Mouse (Mus musculus) layer of hippocampus, adult 9-10 months (tissue): ENCODE data around the gene Fcho2.

Source experiments
- DNase-seq: peaks from one replicate; pipeline ENCODE4 v3.0.0; 2022; ENCODE audit warnings: low spot score

Gene Fcho2

DNA sequence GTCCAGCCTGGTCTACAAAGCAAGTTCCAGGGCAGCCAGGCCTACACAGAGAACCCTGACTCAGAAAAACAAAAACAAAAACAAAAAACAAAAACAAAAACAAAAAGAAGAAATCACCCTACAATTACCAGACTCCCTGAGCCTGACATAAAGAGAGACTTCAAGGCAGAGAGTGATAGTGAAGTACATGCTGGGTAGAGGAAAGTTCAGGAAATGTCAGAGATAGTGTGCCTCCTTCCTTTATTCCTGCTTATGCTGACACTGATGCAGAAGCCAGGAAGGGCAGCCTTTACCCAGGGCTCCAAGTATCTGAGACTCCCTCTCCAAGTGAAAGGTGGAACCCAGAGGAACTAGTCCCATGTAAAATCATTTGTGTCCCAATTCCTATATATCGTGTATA is 10.8 kb downstream of the Fcho2 start:
- DNase-seq, result no peak

DNA sequence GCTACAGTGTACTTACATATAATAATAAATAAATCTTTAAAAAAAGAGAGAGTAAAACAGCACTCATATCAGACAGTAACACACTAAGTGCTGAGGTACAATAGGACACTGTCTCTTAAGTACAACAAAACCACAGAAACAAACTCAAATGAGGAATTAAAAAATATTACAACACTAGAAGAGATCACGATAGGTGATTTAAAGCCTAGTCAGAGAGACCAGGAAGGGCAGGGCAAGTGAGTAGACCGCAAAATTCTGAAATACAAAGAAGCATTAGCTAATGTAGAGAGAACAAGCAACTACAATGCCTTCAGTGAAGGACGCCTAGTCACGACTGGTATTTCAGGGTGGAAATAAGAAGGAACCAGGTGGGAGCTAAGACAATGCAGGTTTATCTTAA is 11.6 kb downstream of the Fcho2 start:
- DNase-seq, result no peak

DNA sequence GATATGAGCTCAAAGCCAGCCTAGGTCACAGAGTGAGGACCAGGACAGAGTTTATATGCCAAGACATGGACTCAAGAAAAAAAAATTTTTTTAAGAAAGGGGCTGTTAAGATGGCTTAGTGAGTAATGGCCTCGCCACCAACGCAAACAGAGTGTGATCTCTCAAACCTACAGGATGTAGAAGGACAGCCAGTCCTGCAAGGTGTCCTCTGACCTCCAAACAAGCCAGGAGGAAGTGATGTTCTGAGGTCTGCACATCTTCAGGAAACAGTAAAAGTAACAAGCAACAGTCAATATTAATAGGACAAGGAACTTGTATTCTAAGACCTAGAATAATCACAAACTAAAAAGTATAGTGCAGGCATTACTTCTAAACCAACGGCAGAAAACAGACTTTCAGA is 12.3 kb downstream of the Fcho2 start:
- no peak for DNase-seq

DNA sequence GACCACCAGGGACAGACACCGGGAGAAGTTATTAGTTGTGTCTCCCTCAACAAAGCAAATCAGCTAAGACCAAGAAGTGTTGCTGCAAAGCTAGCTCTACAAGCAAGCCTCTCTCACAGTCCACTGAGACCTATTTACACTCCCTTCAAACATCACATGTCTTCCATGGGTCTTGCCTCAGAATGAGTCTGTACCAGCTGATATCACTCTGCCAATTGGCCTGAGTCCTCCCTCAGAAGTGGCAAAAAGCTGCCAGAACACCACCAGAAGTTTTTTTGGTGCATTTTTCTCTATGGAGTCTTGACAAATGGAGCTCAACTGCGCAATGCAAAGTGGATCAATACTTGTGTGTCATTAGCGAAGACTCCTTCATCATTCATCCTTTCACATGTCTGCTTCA is 19.7 kb downstream of the Fcho2 start:
- no peak for DNase-seq

DNA sequence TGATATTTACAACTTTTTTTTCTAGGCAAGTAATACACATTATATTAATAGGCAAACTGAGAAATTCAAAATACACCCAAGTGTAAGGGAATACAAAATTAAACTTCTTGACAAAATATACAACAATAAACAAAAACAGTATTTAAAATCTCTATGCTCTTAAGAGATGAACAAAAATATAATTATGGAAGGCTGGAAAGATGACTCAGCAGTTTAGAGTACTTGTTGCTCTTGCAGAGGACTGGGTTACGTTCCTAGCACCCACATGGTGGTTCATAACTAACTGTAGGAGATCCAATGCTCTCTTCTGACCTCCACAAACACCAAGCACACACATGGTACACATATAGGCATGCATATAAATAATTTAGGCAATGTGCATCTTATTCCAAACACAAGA is 22.4 kb downstream of the Fcho2 start:
- no peak for DNase-seq

DNA sequence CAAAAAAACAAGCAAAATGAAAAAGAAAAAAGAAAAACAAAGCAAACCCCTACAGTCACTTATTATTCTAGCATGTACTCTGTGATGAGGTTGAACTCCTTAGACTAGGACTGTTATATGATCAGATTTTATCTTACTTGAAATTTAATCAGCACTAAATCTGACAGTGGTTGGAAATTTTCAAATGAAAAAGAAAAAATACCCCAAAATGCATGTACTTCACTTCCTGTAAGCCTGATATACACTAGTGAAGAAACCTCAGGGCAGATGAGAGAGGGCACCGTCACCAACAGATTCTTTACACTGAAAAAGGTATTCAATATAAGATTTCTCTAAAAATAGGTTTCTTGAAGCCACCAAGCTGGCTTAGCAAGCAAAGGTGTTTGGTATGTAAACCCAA is 23.6 kb downstream of the Fcho2 start:
- no peak for DNase-seq

DNA sequence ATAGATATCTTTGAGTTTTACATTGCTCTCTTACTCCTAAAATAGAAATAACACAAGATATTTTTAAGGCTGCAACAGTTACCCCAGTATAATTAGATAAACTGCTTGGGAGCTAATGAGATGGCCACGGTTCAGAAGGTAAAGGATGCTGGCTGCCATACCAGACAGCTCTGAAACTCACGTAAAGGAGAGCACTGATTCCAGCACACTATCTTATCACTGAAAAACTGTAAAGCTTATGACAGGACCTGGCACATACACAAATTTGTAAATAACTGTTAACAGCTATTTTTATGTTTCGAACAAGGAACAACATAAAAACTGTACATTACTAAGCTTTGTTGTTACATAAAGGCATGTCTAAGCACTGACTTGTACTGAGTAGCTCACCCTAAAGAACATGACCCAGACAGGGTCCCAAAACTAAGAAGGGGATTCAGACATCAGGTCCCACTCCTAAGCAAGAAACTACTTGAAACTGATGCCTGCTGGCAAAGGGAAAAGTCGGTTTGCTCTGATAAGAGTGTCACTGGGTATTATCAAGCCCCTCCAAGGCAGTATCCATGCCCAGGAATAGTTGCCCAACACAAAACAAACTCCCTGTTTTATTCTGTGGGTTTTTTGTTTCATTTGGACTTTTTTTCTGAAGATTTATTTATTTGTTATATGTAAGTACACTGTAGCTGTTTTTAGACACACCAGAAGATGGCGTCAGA is 28.1 kb downstream of the Fcho2 start:
- no peak for DNase-seq

DNA sequence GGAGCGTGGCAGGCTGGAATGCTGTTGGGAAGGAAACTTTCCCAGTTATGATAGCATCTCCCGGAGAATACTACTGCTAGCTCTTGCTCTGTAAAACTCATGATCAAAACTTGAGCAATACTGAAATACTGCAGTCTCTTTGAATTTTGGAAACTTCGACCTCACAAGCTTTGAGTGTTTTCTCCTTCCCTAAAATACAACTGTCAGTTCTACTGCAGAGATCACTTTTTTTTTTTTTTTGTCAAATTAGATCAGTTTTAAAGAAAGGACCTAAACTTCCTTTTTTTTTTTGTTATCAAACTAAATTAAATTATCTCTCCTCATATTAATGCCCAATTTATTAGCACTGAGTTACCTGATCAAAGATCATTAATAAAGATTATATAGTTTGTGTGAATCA is 37.3 kb downstream of the Fcho2 start:
- no peak for DNase-seq

DNA sequence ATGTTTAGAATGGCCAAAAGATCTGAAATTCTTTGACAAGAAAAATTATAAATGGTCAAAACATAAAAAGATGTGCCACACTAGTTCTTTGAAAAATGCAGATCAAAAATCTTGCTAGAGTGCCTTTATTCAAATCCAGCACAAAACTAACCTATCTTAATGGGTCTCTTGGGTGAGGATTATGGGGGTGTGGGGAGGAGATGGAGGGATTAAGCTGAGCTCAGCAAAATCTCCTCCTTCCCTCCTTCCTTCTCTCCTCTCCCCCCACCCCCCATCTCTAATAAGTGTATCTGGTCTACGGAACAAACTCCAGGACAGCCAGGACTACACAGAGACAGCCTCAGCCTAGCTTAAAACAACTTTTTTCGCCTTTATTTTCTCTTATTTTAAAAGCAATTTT is 43.8 kb downstream of the Fcho2 start:
- no peak for DNase-seq

DNA sequence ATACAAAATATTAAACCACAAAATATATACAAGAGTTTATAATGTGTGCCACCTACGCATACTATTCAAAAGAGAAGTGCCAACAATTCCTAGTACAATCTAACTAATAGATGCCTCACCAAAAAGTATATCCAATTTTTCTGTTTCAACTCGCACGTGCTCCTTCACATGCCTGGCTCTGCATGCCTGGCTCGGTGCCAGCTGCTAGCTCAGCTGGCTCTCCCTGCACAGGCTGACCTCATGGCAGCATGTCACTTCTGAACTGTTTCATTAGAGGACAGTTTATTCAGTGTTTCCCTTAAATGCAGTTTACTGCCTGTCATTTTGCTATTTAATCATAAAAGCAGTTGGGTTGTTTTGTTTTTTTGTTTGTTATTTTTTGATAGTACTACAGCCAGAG is 46.9 kb downstream of the Fcho2 start:
- no peak for DNase-seq

DNA sequence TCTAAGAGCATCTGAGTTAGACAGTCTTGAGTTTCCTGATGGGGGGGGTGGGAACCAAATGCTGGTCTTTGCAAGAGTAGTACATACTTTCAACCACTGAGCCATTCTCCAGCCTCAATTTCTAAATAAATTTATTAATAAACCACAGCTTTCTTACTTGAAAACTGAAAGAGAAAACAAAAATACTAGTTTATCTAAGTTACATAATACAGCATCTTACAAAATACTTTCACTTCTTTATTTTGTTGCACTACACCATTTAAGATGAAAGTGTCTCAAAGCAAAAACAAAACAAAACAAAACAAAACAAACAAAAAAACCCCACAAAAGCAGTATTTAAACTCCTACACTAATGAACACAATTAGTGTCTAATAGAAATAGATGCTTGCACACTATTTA is 53.5 kb downstream of the Fcho2 start:
- DNase-seq, result no peak

DNA sequence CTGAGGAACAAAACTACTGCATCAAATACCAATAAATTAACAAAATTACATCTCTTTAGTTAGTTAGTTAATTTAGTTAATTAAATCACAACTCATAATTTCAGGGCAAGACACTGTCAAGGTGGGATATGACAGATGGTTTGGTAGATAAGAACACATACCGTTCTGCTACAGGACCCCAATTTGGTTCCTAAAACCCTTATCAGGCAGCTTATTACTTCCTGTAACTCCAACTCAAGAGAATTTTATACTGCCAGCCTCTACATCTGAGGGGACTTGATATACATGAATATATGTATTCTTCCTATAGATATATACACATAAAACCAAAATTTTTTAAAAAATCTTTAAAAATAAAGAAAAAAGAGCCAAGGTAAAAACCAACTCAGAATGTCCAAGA is 59.4 kb downstream of the Fcho2 start:
- DNase-seq, result no peak

DNA sequence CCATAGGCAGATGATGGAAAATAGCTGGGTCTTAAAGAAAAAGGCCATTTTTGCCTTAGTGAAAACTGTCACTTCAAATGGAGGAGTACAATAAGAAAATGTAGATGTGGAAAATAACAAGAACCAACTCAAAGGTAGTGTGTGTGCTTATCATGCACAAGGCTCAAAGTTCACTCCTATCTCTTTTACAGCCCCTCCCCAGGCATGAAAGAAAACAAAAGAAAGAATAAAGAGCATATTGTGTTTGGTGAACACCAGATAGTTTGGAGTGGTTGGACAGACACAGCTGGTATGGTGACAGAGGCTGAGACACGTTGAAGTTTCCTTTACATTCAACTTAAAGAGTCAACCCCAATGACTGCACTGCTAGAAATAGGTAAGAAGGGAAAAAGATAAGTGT is 70.6 kb downstream of the Fcho2 start:
- no peak for DNase-seq

DNA sequence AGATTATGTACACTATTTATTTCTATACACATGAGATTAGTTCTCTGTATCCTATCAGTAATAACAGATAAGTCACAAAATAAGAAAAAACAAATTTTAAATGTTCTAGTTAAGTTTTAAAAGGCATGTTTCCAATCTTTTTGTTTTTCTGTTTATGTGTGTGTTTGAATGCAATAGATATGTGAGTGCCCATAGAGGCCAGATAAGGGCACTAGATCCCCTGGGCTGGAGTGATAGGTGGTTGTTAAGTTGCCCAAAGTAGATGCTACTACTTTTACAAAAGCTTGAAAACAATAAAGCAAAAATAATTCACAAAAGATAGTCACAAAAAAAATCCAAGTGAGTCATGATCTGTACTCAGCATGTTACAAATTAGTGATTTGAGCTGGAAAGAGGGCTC is 71.4 kb downstream of the Fcho2 start:
- DNase-seq, result no peak

DNA sequence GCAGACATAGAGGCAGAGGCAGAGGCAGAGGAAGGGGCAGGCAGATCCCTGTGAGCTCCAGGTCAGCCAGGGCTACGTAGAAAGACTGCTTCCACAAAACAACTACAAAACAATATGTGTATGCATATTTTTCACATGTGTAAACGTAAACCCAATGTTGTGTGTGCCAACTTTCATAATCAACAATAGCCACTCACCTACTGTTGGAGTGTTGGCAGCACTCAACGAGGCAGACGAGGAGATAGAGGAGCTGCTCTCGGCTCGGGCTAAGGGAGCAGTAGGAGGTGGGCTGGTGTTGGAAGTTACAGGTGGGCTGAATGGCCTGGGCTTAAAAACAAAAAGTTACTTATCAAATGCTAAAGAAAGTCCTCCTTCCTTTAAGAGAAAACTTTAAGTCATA is 72.0 kb downstream of the Fcho2 start:
- no peak for DNase-seq

DNA sequence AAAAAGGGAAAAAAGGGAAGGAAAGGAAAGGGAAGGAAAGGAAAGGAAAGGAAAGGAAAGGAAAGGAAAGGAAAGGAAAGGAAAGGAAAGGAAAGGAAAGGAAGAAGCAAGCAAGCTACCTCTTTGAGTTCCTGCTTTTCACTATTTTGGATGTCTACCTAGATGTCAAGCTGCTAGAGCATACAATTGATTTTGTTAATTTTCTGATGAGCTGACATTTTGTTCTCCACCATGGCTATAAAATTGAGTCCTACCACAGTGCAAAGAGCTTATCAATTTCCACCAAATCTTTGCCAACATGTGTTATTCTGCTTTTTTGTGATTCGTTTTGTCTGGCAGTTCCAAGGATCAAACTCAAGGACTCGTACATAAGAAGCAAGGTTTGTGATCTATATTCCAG is 77.0 kb downstream of the Fcho2 start:
- no peak for DNase-seq

DNA sequence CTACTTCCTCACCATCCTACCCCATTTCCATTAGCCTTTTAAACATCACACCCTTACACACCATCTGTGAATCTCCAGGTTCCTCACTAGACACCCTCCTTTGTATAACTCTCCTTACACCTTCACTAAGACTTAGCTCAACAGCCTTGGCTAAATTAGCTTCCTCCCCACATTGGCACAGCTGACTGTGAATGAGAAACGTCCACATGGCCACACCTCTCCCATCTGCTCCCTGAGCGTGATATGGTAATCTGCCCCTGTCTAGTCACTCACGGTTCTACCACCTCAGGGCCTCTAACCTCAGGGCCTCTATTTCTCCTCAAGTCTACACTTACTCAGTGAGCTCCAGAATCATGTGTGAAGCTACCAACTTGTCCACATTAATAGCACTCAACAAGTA is 82.0 kb downstream of the Fcho2 start:
- DNase-seq, result no peak

DNA sequence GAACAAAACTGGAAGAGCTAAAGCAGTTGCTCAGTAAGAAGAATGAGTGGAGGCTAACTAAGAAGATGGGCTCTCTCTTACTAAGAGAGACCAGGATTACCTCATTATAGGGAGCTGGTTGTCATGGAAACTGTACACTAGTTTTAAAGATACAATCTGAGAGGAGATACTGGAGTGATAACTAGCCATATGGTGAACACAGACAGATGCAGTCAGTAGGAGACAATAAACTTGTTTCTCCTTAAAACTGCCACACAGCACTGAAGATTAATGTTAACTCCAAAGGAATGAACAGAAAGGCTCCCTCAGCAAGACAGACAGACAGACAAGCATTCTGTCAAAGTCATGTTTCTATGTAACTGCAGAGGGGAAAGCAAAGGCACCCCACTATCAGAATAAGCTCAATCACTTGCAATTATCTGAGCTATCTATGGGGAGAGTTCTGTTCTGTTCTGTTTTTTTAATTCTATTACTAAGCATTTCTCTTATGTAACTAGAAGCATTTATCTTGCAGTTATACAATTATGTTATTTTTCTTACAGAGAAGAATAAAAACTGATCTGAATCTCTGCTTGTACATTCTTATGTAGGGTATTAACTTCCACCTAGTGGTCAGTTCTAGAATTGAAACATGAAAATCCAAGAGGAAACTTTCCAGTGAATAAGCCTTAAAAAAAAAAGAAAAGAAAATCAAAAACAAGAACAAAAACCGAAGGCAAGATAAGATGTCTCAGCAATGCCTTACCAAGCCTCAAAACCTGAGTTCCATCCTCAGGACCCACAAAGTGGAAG is 85.8 kb downstream of the Fcho2 start:
- peak; percentile 25 for DNase-seq

DNA sequence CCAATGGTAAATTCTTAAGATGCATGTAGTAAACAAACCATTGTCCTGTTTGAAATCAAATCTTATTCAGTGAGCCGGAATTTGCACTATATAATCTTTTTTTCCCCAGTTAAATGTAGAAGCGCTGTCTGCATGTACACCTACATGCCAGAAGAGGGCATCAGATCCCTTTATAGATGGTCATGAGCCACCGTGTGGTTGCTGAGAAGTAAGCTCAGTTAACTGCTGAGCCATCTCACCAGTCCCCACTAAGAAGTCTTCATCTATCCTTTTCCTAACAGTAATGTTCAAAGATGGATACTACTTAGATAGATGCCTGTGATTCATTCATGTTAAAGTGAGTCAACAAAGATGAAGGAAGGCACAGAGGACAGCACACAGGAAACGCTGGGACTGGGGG is 88.8 kb downstream of the Fcho2 start:
- peak; percentile 15 for DNase-seq

DNA sequence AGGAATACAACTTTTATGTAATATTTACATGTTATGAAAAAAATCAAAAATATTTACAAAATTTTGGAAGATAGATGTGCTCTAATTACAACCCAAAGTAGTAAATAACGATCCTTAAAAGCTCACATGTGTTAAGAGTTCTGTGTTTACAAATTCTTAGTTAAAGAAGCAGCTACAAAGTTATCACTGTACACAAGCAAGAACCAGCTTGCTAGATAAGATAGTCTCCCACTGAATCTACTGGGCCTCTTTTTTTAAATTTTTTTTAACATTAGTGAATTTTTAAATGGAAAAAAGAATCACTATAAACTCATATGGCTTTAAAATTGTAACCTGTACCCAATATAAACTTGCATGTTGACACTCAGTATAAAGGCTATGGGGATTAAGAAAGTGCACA is 91.8 kb downstream of the Fcho2 start:
- no peak for DNase-seq

DNA sequence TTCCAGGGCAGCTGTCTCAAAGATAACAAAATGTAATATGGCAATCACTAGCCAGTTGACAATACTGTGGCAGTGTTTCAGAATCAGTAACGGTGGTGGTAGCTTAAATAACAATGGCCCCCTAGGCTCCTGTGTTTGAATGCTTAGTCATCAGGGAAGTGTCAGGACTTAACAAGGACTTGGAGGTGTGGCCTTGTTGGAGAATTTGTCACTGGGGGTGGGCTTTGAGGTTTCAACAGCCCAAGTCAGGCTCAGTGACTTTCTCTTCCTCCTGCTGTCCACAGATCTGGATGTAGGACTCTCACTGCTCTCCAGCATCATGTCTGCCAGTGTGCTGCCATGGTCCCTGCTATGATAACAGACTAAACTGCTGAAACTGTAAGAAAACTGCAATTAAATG is 93.0 kb downstream of the Fcho2 start:
- no peak for DNase-seq

DNA sequence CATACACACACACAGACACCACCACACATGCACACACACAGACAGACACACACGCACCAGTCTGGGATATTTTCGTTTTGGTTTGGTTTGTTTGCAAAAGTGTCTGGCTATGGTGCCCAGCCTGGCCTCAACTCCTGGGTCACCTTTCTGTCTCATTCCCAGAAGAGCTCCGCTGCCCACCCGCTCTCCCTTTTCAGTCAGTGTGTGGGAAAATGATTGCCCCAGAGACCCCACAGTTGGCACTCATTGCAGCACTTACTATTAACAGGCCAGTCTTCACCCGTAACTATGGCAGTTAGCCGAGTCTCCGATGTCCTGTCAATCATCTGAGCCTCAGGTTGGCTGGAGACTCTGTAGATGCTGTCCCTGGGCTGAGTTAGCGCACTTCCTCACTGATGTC is 99.1 kb downstream of the Fcho2 start:
- DNase-seq, result no peak

DNA sequence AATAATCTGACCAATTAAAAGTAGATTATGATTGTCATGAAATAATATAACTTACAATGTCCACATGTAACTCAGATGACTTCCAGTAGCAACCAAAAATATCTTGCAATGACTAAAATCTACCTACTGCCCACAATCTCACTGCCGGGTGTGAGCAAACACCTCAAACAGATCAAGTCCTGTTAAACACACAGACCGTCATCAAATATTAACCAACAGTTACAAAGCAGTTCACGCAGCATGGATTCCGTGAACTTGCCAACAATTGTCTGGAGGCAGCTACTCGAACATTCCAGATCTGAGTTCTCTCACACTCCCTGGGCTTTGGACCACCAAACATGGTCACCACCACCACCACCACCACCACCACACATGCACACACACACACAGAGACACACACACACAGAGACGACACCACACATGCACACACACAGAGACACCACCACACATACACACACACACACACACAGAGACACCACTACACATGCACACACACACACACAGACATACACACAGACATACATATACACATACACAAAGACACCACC is 99.7 kb downstream of the Fcho2 start:
- no peak for DNase-seq

DNA sequence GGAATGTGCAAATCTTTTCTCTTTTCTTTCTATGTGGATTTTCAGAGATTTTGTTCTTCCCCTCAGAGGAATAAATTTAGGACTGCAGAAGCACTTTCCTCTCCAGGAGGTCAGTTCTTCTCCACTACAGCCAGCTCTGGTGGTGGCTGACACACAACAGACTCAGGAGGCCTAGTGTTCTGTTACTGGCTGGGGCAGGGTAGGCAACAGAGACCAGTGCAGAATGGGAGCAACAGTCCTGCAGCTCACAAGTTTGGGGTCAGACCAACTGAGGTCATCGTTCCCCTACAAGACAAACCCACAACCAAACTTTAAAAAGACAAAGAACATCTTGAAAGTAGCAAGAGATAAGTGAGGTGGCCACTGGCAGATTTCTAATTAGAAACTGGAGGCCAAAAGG is 104.6 kb downstream of the Fcho2 start:
- DNase-seq, result no peak
